Mouse (Mus musculus) olfactory bulb, adult 2 months (tissue): ENCODE data around the gene Tmem8b.

Experiments
- CTCF ChIP-seq: fragments of 200-500 bp; IDR thresholded peaks from 2 replicates; pipeline ENCODE4 v1.5.1; 2012; ENCODE audit warnings: low read depth, mild to moderate bottlenecking, low read length, moderate library complexity; ENCODE audit not compliant: insufficient read depth
- POLR2A ChIP-seq: fragments of 200-500 bp; IDR thresholded peaks from 2 replicates; pipeline ENCODE4 v1.6.1; 2012; ENCODE audit warnings: mild to moderate bottlenecking, low read depth, low read length, moderate library complexity; ENCODE audit not compliant: insufficient read depth

GRCm38 (mm10) chr4:43703439-43703838 is 34.7 kb downstream of the Tmem8b start:
- TF ChIP-seq POLR2A, result no peak
- TF ChIP-seq CTCF, result no peak
